Mouse (Mus musculus) midbrain, embryonic 16.5 days (tissue): ENCODE results near the gene Gm13277. TPM values are rescaled to one million over a fixed set of nuclear protein-coding genes. Genes with fewer than 3 reads are reported as not detected.
"Not testable (repeated sequence)": the region's sequence is repeated elsewhere in the genome, so short reads cannot be mapped to it uniquely, and the experiment has no call there.

Experiments used
- ATAC-seq: fragments of 200-750 bp; cut with Nextera tagmentation; 2 replicates; pipeline ENCODE4 v1.8.0; 2017; ENCODE audit warnings: moderate TSS enrichment
- H3K27ac ChIP-seq: fragments of 300-500 bp; sonication (generic); 2 replicates; pipeline ENCODE4 v1.5.1; 2014; ENCODE audit warnings: mild to moderate bottlenecking, low read length, mixed read lengths
- H3K27me3 ChIP-seq: fragments of 300-500 bp; sonication (generic); 2 replicates; pipeline ENCODE4 v1.6.1; 2014; ENCODE audit warnings: low read depth, low read length, mixed read lengths; ENCODE audit not compliant: control insufficient read depth, insufficient read depth
- H3K36me3 ChIP-seq: fragments of 300-500 bp; sonication (generic); 2 replicates; pipeline ENCODE4 v1.6.1; 2014; ENCODE audit warnings: mild to moderate bottlenecking, low read length, moderate library complexity, mixed read lengths; ENCODE audit not compliant: control insufficient read depth, insufficient read depth
- H3K4me1 ChIP-seq: fragments of 300-500 bp; sonication (generic); 2 replicates; pipeline ENCODE4 v1.6.1; 2014; ENCODE audit warnings: mild to moderate bottlenecking, low read length, mixed read lengths; ENCODE audit not compliant: control insufficient read depth, insufficient read depth
- H3K4me2 ChIP-seq: fragments of 300-500 bp; sonication (generic); 2 replicates; pipeline ENCODE4 v1.6.1; 2014; ENCODE audit warnings: mild to moderate bottlenecking, low read length, mixed read lengths
- H3K4me3 ChIP-seq: fragments of 300-500 bp; sonication (generic); 2 replicates; pipeline ENCODE4 v1.5.1; 2014; ENCODE audit warnings: low read depth, mild to moderate bottlenecking, low read length, moderate library complexity, mixed read lengths
- H3K9ac ChIP-seq: fragments of 300-500 bp; sonication (generic); 2 replicates; pipeline ENCODE4 v1.6.1; 2014; ENCODE audit warnings: low read depth, low read length, mixed read lengths
- H3K9me3 ChIP-seq: fragments of 300-500 bp; sonication (generic); replicated peaks from 2 replicates; pipeline ENCODE4 v1.6.1; 2014; ENCODE audit warnings: mild to moderate bottlenecking, low read length, mixed read lengths; ENCODE audit not compliant: control insufficient read depth, poor library complexity, severe bottlenecking
- WGBS: fragments of 180-500 bp; shearing (Covaris S2); extraction: QIAGEN DNeasy Blood & Tissue Kit; methylation state at CpG from one replicate; pipeline ENCODE4 v1.1.7; 2014; 5-methylcytosine and 5-hydroxymethylcytosine counted together
- polyA plus RNA-seq: library from polyadenylated mRNA; unstranded; fragments of >200 nt; fragmentation: Nextera tagmentation; extraction: Ambion mirVana; gene quantifications from 2 replicates; pipeline ENCODE4 v1.2.1, GENCODE M21; 2015

Gene Gm13277
- polyA plus RNA-seq, 1 experiment from 2014 or later, result not detected

GRCm38 (mm10) chr4:88780320-88780719 is 8.1 kb upstream of the Gm13277 start:
- H3K27ac ChIP-seq, H3K9me3 ChIP-seq, H3K4me1 ChIP-seq, ATAC-seq, H3K36me3 ChIP-seq, H3K4me2 ChIP-seq, H3K9ac ChIP-seq, H3K4me3 ChIP-seq, H3K27me3 ChIP-seq: not testable (repeated sequence)
- WGBS, result 46% methylated on average over 15 of the region's 18 CpGs

- 31% methylated on average over 4 of the region's 7 CpGs for WGBS
- H3K4me1 ChIP-seq, H3K9ac ChIP-seq, ATAC-seq, H3K9me3 ChIP-seq, H3K36me3 ChIP-seq, H3K27me3 ChIP-seq, H3K27ac ChIP-seq, H3K4me3 ChIP-seq: not testable (repeated sequence)
- peak within 1 kb of the TSS; percentile 36; the same call in 1 of the 2 replicates for H3K4me2 ChIP-seq
Measured at GRCm38 (mm10) chr4:88781831-88782230, 6.6 kb upstream of the Gm13277 start, which contains the start of gene Ifnz. Gene Ifnz, plus strand, starts transcription at chr4:88782131.

- 0% methylated on average over 3 of the region's 31 CpGs for WGBS
- H3K27ac ChIP-seq, ATAC-seq, H3K4me1 ChIP-seq, H3K9me3 ChIP-seq, H3K27me3 ChIP-seq, H3K4me3 ChIP-seq, H3K36me3 ChIP-seq, H3K9ac ChIP-seq: not testable (repeated sequence)
- H3K4me2 ChIP-seq, result peak overlapping the region; percentile 36; the same call in 1 of the 2 replicates
Measured at GRCm38 (mm10) chr4:88782335-88782734, 6.1 kb upstream of the Gm13277 start.

- no CpG with 5 or more reads among the region's 27 CpGs for WGBS
- not testable (repeated sequence) for ATAC-seq, H3K9ac ChIP-seq, H3K4me2 ChIP-seq, H3K9me3 ChIP-seq, H3K4me1 ChIP-seq, H3K27me3 ChIP-seq, H3K4me3 ChIP-seq, H3K36me3 ChIP-seq, H3K27ac ChIP-seq
Measured at GRCm38 (mm10) chr4:88785409-88785808, 3.0 kb upstream of the Gm13277 start, which contains the start of gene Gm13276. Gene Gm13276, plus strand, starts transcription at chr4:88785709.

- not testable (repeated sequence) for H3K4me3 ChIP-seq, H3K36me3 ChIP-seq, H3K4me2 ChIP-seq, H3K9me3 ChIP-seq, H3K4me1 ChIP-seq, ATAC-seq, H3K27ac ChIP-seq, H3K27me3 ChIP-seq, H3K9ac ChIP-seq
- WGBS, result no CpG with 5 or more reads among the region's 28 CpGs
Measured at GRCm38 (mm10) chr4:88791250-88791649, 2.8 kb downstream of the Gm13277 start, which contains the start of gene Gm13278. Gene Gm13278, plus strand, starts transcription at chr4:88791550.

GRCm38 (mm10) chr4:88793936-88794675 is 5.7 kb downstream of the Gm13277 start, which contains the start of gene Gm13275:
Gene Gm13275, plus strand, starts transcription at chr4:88794487.
- 0% methylated on average over 1 of the region's 52 CpGs for WGBS
- H3K27ac ChIP-seq, result not testable (repeated sequence)

GRCm38 (mm10) chr4:88797097-88797496 is 8.7 kb downstream of the Gm13277 start, which contains the start of gene Gm13279:
Gene Gm13279, plus strand, starts transcription at chr4:88797397.
- not testable (repeated sequence) for H3K9me3 ChIP-seq, H3K4me3 ChIP-seq, ATAC-seq, H3K27me3 ChIP-seq, H3K4me2 ChIP-seq, H3K4me1 ChIP-seq, H3K9ac ChIP-seq, H3K27ac ChIP-seq, H3K36me3 ChIP-seq
- WGBS, result no CpG with 5 or more reads among the region's 28 CpGs

More at GRCm38 (mm10) chr4:88793936-88794675, 5.7 kb downstream of the Gm13277 start, which contains the start of gene Gm13275:
- H3K36me3 ChIP-seq, H3K4me1 ChIP-seq, H3K27me3 ChIP-seq, H3K4me3 ChIP-seq, H3K9ac ChIP-seq, ATAC-seq, H3K9me3 ChIP-seq, H3K4me2 ChIP-seq: not testable (repeated sequence)

GRCm38 (mm10) chr4:88799365-88799764 is 10.9 kb downstream of the Gm13277 start, which contains the start of gene Gm13285:
Gene Gm13285, plus strand, starts transcription at chr4:88799665.
- H3K36me3 ChIP-seq, ATAC-seq: not testable (repeated sequence)
- 9% methylated on average over 4 of the region's 7 CpGs for WGBS

GRCm38 (mm10) chr4:88802954-88803353 is 14.5 kb downstream of the Gm13277 start, which contains the start of gene Gm13287:
Gene Gm13287, plus strand, starts transcription at chr4:88803254.
- not testable (repeated sequence) for H3K4me3 ChIP-seq, H3K4me2 ChIP-seq, H3K27ac ChIP-seq, H3K9ac ChIP-seq, H3K36me3 ChIP-seq, H3K9me3 ChIP-seq, H3K4me1 ChIP-seq, H3K27me3 ChIP-seq, ATAC-seq
- WGBS, result no CpG with 5 or more reads among the region's 29 CpGs

More at GRCm38 (mm10) chr4:88799365-88799764, 10.9 kb downstream of the Gm13277 start, which contains the start of gene Gm13285:
- not testable (repeated sequence) for H3K4me3 ChIP-seq, H3K9me3 ChIP-seq, H3K4me2 ChIP-seq, H3K4me1 ChIP-seq, H3K27ac ChIP-seq, H3K9ac ChIP-seq, H3K27me3 ChIP-seq
